Mouse (Mus musculus) v-Abl transformed pro-B cells (cell line): Measurements from ENCODE around the gene Dusp15.

ENCODE experiments used
- in situ Hi-C, 2 experiments: fragments of 400-800 bp; cut with MboI; formaldehyde crosslinking; loops; one replicate each; pipeline ENCODE4 v1.15.1; 2025; ENCODE audit not compliant: unreplicated experiment in 2 of 2

Dusp15 gene

GRCm38 (mm10) chr2:152951065-152951849 lies at the start of gene Dusp15:
TSS of gene Dusp15 (minus strand) at chr2:152951698.
- in situ Hi-C loops = no loop called here

GRCm38 (mm10) chr2:152997046-152997445 lies 45.5 kb upstream of the Dusp15 start:
- in situ Hi-C loops = no loop called here

- in situ Hi-C loops = no loop called here
Observed at GRCm38 (mm10) chr2:152991529-152991928, 40.0 kb upstream of the Dusp15 start.

GRCm38 (mm10) chr2:152985582-152985981 lies 34.1 kb upstream of the Dusp15 start:
- in situ Hi-C loops = no loop called here

GRCm38 (mm10) chr2:152976991-152977390 lies 25.5 kb upstream of the Dusp15 start:
- in situ Hi-C loops = no loop called here

GRCm38 (mm10) chr2:152965555-152965954 lies 14.1 kb upstream of the Dusp15 start:
- in situ Hi-C loops = no loop called here

GRCm38 (mm10) chr2:152962091-152962793 lies 10.7 kb upstream of the Dusp15 start, which contains the start of gene Ttll9:
TSS of gene Ttll9 (plus strand) at chr2:152962485.
- in situ Hi-C loops = no loop called here

- in situ Hi-C loops = no loop called here
Observed at GRCm38 (mm10) chr2:152958116-152958515, 6.6 kb upstream of the Dusp15 start.

GRCm38 (mm10) chr2:152951850-152952720 lies 587 bp upstream of the Dusp15 start:
- in situ Hi-C loops = no loop called here

GRCm38 (mm10) chr2:152950358-152951064 lies 987 bp downstream of the Dusp15 start:
- in situ Hi-C loops = no loop called here

- in situ Hi-C loops = no loop called here
Observed at GRCm38 (mm10) chr2:152948438-152949020, 3.0 kb downstream of the Dusp15 start.

- in situ Hi-C loops = no loop called here
Observed at GRCm38 (mm10) chr2:152947098-152947497, 4.4 kb downstream of the Dusp15 start.

- in situ Hi-C loops = no loop called here
Observed at GRCm38 (mm10) chr2:152944013-152944412, 7.5 kb downstream of the Dusp15 start.

- in situ Hi-C loops = no loop called here
Observed at GRCm38 (mm10) chr2:152943568-152943967, 7.9 kb downstream of the Dusp15 start.

GRCm38 (mm10) chr2:152942898-152943515 lies 8.5 kb downstream of the Dusp15 start:
- in situ Hi-C loops = no loop called here

- in situ Hi-C loops = no loop called here
Observed at GRCm38 (mm10) chr2:152941776-152942175, 9.7 kb downstream of the Dusp15 start.

- in situ Hi-C loops = no loop called here
Observed at GRCm38 (mm10) chr2:152941106-152941505, 10.4 kb downstream of the Dusp15 start.

GRCm38 (mm10) chr2:152939846-152940245 lies 11.7 kb downstream of the Dusp15 start:
- in situ Hi-C loops = loop anchor here (10.0 kb wide), 2 partner anchors 255 to 325 kb away; partner anchors contain the start of gene Mcts2 (in 1 of the 2)

GRCm38 (mm10) chr2:152933614-152934013 lies 17.9 kb downstream of the Dusp15 start:
- in situ Hi-C loops = loop anchor here (10.0 kb wide), 2 partner anchors 249 to 319 kb away; partner anchors contain the start of gene Mcts2 (in 1 of the 2)
